Mouse (Mus musculus): ENCODE data around the gene Prr5l.

The Prr5l gene

GRCm38 (mm10) chr2:101678236-101679021 lies 204.4 kb downstream of the Prr5l start, which contains the start of gene Traf6:
Traf6 (plus strand) TSS chr2:101678429.
- in situ Hi-C loops (cut with MboI; ENCODE audit: low sequenced_read_pairs): no loop called here

GRCm38 (mm10) chr2:101673547-101673946 lies 209.3 kb downstream of the Prr5l start:
- in situ Hi-C loops (cut with MboI; ENCODE audit: low sequenced_read_pairs): no loop called here

- in situ Hi-C loops (cut with MboI; ENCODE audit: low sequenced_read_pairs): no loop called here
Measured at GRCm38 (mm10) chr2:101668751-101669150, 214.1 kb downstream of the Prr5l start.

- in situ Hi-C loops (cut with MboI; ENCODE audit: low sequenced_read_pairs): no loop called here
Measured at GRCm38 (mm10) chr2:101665703-101666092, 217.1 kb downstream of the Prr5l start.

- in situ Hi-C loops (cut with MboI; ENCODE audit: low sequenced_read_pairs): no loop called here
Measured at GRCm38 (mm10) chr2:101665058-101665702, 217.6 kb downstream of the Prr5l start.

Data from CH12F3 (cell line).